Mouse (Mus musculus) midbrain, embryonic 12.5 days (tissue): Measurements from ENCODE around the gene Plet1. TPM values are rescaled to one million over a fixed set of nuclear protein-coding genes. Genes with fewer than 3 reads are reported as not detected.
A peak's percentile ranks its signal among the peaks of the same experiment; 100 is the strongest.

Experiments
- ATAC-seq: fragments of 200-750 bp; cut with Nextera tagmentation; 2 replicates; pipeline ENCODE4 v1.8.0; 2017; ENCODE audit warnings: low read depth, moderate TSS enrichment, moderate library complexity; ENCODE audit not compliant: low FRiP score
- H3K27ac ChIP-seq: fragments of 300-500 bp; sonication (generic); replicated peaks from 2 replicates; pipeline ENCODE4 v1.5.1; 2016; ENCODE audit warnings: mild to moderate bottlenecking
- H3K27me3 ChIP-seq: fragments of 300-500 bp; sonication (generic); 2 replicates; pipeline ENCODE4 v1.6.1; 2016; ENCODE audit warnings: mild to moderate bottlenecking
- H3K36me3 ChIP-seq: fragments of 300-500 bp; sonication (generic); 2 replicates; pipeline ENCODE4 v1.6.1; 2016
- H3K4me1 ChIP-seq: fragments of 300-500 bp; sonication (generic); 2 replicates; pipeline ENCODE4 v1.6.1; 2016
- H3K4me2 ChIP-seq: fragments of 300-500 bp; sonication (generic); replicated peaks from 2 replicates; pipeline ENCODE4 v1.6.1; 2016; ENCODE audit warnings: mild to moderate bottlenecking, moderate library complexity
- H3K4me3 ChIP-seq: fragments of 300-500 bp; sonication (generic); 2 replicates; pipeline ENCODE4 v1.5.1; 2016; ENCODE audit warnings: mild to moderate bottlenecking
- H3K9ac ChIP-seq: fragments of 300-500 bp; sonication (generic); replicated peaks from 2 replicates; pipeline ENCODE4 v1.6.1; 2016; ENCODE audit warnings: mild to moderate bottlenecking, moderate library complexity
- H3K9me3 ChIP-seq: fragments of 300-500 bp; sonication (generic); 2 replicates; pipeline ENCODE4 v1.6.1; 2016; ENCODE audit warnings: mild to moderate bottlenecking
- WGBS: fragments of 180-500 bp; shearing (Covaris S2); methylation state at CpG from one replicate; pipeline ENCODE4 v1.1.7; 2016; 5-methylcytosine and 5-hydroxymethylcytosine counted together
- polyA plus RNA-seq: library from polyadenylated mRNA; unstranded; fragments of >200 nt; fragmentation: Nextera tagmentation; extraction: Ambion mirVana; gene quantifications from 2 replicates; pipeline ENCODE4 v1.2.1, GENCODE M21; 2016

Gene Plet1
- polyA plus RNA-seq, 1 experiment from 2014 or later = 0.37 TPM

- H3K4me1 ChIP-seq = no peaks in the 10 kb centered on the region
- H3K36me3 ChIP-seq = no peaks in the 10 kb centered on the region
- H3K4me2 ChIP-seq = no peak overlapping the region
- no peaks in the 10 kb centered on the region; the same call in 1 of the 2 replicates for H3K27me3 ChIP-seq
- no peaks in the 10 kb centered on the region for H3K9me3 ChIP-seq
- no peak overlapping the region for H3K9ac ChIP-seq
- 63% methylated on average over 8 of the region's 8 CpGs for WGBS
- no peak for ATAC-seq
- no peak overlapping the region for H3K4me3 ChIP-seq
- H3K27ac ChIP-seq = no peak overlapping the region
Measured at GRCm38 (mm10) chr9:50475745-50476144, 18.6 kb upstream of the Plet1 start.

- no peak for ATAC-seq
- Histone ChIP-seq H3K4me3 (no peak overlapping the region), H3K27me3 (no peaks in the 10 kb centered on the region; the same call in 1 of the 2 replicates), H3K27ac (no peak overlapping the region), H3K36me3 (no peaks in the 10 kb centered on the region), H3K4me2 (no peak overlapping the region), H3K9ac (no peak overlapping the region), H3K9me3 (no peaks in the 10 kb centered on the region), H3K4me1 (no peaks in the 10 kb centered on the region)
- WGBS = 73% methylated on average over 7 of the region's 7 CpGs
Measured at GRCm38 (mm10) chr9:50476651-50477050, 17.7 kb upstream of the Plet1 start.

GRCm38 (mm10) chr9:50477270-50477669 lies 17.1 kb upstream of the Plet1 start:
- no peak for ATAC-seq
- H3K4me1 ChIP-seq = no peaks in the 10 kb centered on the region
- no peaks in the 10 kb centered on the region for H3K36me3 ChIP-seq
- no peaks in the 10 kb centered on the region; the same call in 1 of the 2 replicates for H3K27me3 ChIP-seq
- no peak overlapping the region for H3K4me3 ChIP-seq
- H3K9me3 ChIP-seq = no peaks in the 10 kb centered on the region
- no peak overlapping the region for H3K4me2 ChIP-seq
- no peak overlapping the region for H3K27ac ChIP-seq
- H3K9ac ChIP-seq = no peak overlapping the region
- 89% methylated on average over 9 of the region's 9 CpGs for WGBS

- ATAC-seq = no peak
- no peaks in the 10 kb centered on the region for H3K4me1 ChIP-seq
- 13% methylated on average over 5 of the region's 5 CpGs for WGBS
Measured at GRCm38 (mm10) chr9:50478826-50479225, 15.5 kb upstream of the Plet1 start.

GRCm38 (mm10) chr9:50479476-50479875 lies 14.8 kb upstream of the Plet1 start:
- Histone ChIP-seq H3K4me3 (no peak overlapping the region), H3K9ac (no peak overlapping the region), H3K36me3 (no peaks in the 10 kb centered on the region), H3K4me1 (no peaks in the 10 kb centered on the region), H3K27me3 (peaks cover 4% of the 10 kb centered on the region; the same call in 1 of the 2 replicates), H3K9me3 (no peaks in the 10 kb centered on the region), H3K27ac (no peak overlapping the region), H3K4me2 (no peak overlapping the region)
- no peak for ATAC-seq
- WGBS = 27% methylated on average over 8 of the region's 8 CpGs

More at GRCm38 (mm10) chr9:50478826-50479225, 15.5 kb upstream of the Plet1 start:
- no peaks in the 10 kb centered on the region for H3K9me3 ChIP-seq
- H3K4me3 ChIP-seq = no peak overlapping the region
- H3K9ac ChIP-seq = no peak overlapping the region
- H3K36me3 ChIP-seq = no peaks in the 10 kb centered on the region
- no peak overlapping the region for H3K27ac ChIP-seq
- H3K27me3 ChIP-seq = peaks cover 4% of the 10 kb centered on the region; the same call in 1 of the 2 replicates
- no peak overlapping the region for H3K4me2 ChIP-seq

GRCm38 (mm10) chr9:50482743-50483142 lies 11.6 kb upstream of the Plet1 start:
- no peak overlapping the region for H3K4me3 ChIP-seq
- H3K36me3 ChIP-seq = no peaks in the 10 kb centered on the region

GRCm38 (mm10) chr9:50485521-50485920 lies 8.8 kb upstream of the Plet1 start:
- H3K27ac ChIP-seq = no peak overlapping the region
- H3K27me3 ChIP-seq = 0 out of 2 replicates have a peak, but pooled peaks cover 4% of the 10 kb centered on the region
- H3K36me3 ChIP-seq = no peaks in the 10 kb centered on the region
- no peak for ATAC-seq
- H3K4me1 ChIP-seq = peaks cover 5% of the 10 kb centered on the region
- peak overlapping the region; percentile 41 for H3K4me2 ChIP-seq
- 0 out of 2 replicates have a peak overlapping the region, but pooled peaks have one; percentile 12 for H3K4me3 ChIP-seq
- 6% methylated on average over 10 of the region's 10 CpGs for WGBS
- H3K9me3 ChIP-seq = no peaks in the 10 kb centered on the region
- H3K9ac ChIP-seq = no peak overlapping the region

More at GRCm38 (mm10) chr9:50482743-50483142, 11.6 kb upstream of the Plet1 start:
- Histone ChIP-seq H3K4me1 (peaks cover 5% of the 10 kb centered on the region), H3K27ac (no peak overlapping the region), H3K27me3 (0 out of 2 replicates have a peak, but pooled peaks cover 4% of the 10 kb centered on the region), H3K9me3 (no peaks in the 10 kb centered on the region), H3K4me2 (no peak overlapping the region), H3K9ac (no peak overlapping the region)
- WGBS = 86% methylated on average over 8 of the region's 8 CpGs
- no peak for ATAC-seq

- no peak for ATAC-seq
- Histone ChIP-seq H3K9ac (no peak overlapping the region), H3K4me3 (no peak overlapping the region), H3K4me1 (peaks cover under 1% of the 10 kb centered on the region; the same call in 1 of the 2 replicates), H3K36me3 (no peaks in the 10 kb centered on the region), H3K9me3 (no peaks in the 10 kb centered on the region), H3K27me3 (no peaks in the 10 kb centered on the region), H3K4me2 (no peak overlapping the region), H3K27ac (no peak overlapping the region)
Measured at GRCm38 (mm10) chr9:50490836-50491235, 3.5 kb upstream of the Plet1 start.

GRCm38 (mm10) chr9:50491531-50492045 lies 2.7 kb upstream of the Plet1 start:
- ATAC-seq = no peak
- no peaks in the 10 kb centered on the region for H3K27me3 ChIP-seq
- WGBS = 87% methylated on average over 2 of the region's 2 CpGs
- no peak overlapping the region for H3K27ac ChIP-seq
- peaks cover 8% of the 10 kb centered on the region for H3K4me1 ChIP-seq
- no peak overlapping the region for H3K4me2 ChIP-seq
- no peak overlapping the region for H3K9ac ChIP-seq
- H3K9me3 ChIP-seq = no peaks in the 10 kb centered on the region
- H3K36me3 ChIP-seq = no peaks in the 10 kb centered on the region
- H3K4me3 ChIP-seq = no peak overlapping the region

- H3K4me1 ChIP-seq = peaks cover 12% of the 10 kb centered on the region
- H3K9ac ChIP-seq = no peak overlapping the region
- H3K4me3 ChIP-seq = no peak overlapping the region
- H3K9me3 ChIP-seq = no peaks in the 10 kb centered on the region
- no peaks in the 10 kb centered on the region for H3K36me3 ChIP-seq
- WGBS = 62% methylated on average over 2 of the region's 2 CpGs
- H3K4me2 ChIP-seq = no peak overlapping the region
- H3K27ac ChIP-seq = no peak overlapping the region
- no peaks in the 10 kb centered on the region for H3K27me3 ChIP-seq
- ATAC-seq = no peak
Measured at GRCm38 (mm10) chr9:50493777-50494176, 548 bp upstream of the Plet1 start.

- ATAC-seq = no peak
- H3K27ac ChIP-seq = no peak overlapping the region
- H3K9ac ChIP-seq = 0 out of 2 replicates have a peak overlapping the region, but pooled peaks have one; percentile 29
- no peaks in the 10 kb centered on the region for H3K9me3 ChIP-seq
- peaks cover 12% of the 10 kb centered on the region for H3K4me1 ChIP-seq
- no peaks in the 10 kb centered on the region for H3K36me3 ChIP-seq
- H3K27me3 ChIP-seq = no peaks in the 10 kb centered on the region
- H3K4me2 ChIP-seq = 0 out of 2 replicates have a peak overlapping the region, but pooled peaks have one; percentile 19
- H3K4me3 ChIP-seq = no peak overlapping the region
- WGBS = 65% methylated on average over 10 of the region's 10 CpGs
Measured at GRCm38 (mm10) chr9:50495405-50496150, 1.3 kb downstream of the Plet1 start.

GRCm38 (mm10) chr9:50496151-50496505 lies 1.8 kb downstream of the Plet1 start:
- no peak for ATAC-seq
- H3K9ac ChIP-seq = 0 out of 2 replicates have a peak overlapping the region, but pooled peaks have one; percentile 29
- 20% methylated on average over 6 of the region's 6 CpGs for WGBS
- no peak overlapping the region for H3K27ac ChIP-seq
- H3K4me3 ChIP-seq = no peak overlapping the region
- no peaks in the 10 kb centered on the region for H3K27me3 ChIP-seq
- peaks cover 12% of the 10 kb centered on the region for H3K4me1 ChIP-seq
- H3K4me2 ChIP-seq = 0 out of 2 replicates have a peak overlapping the region, but pooled peaks have one; percentile 19
- H3K9me3 ChIP-seq = no peaks in the 10 kb centered on the region
- H3K36me3 ChIP-seq = no peaks in the 10 kb centered on the region
